Comparison of ENCODE assay signal across 12 mouse cellular contexts in the genomic region with DNA sequence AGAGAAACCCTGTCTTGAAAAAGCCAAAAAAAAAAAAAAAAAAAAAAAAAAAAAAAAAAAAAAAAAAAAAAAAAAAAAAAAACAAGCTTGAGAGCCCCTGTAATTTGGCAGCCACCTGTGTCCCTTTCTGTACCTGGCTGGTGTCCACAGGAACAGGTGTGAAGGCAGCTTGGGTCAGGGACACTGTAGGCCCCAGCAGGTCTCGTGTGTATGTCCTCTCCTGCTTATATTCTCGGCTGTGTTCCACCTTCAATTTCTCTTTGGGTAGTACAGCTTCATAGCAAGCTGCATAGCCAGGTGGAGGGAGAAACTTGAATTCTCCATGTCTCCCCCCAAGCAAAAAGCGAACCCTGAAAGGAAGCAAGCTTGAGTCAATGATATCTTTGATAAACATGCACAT.
DNase-seq lines count a peak whose midpoint lies in the region.
"Had no signal": no experiment of that assay in that cellular context is flagged by ENCODE, and none has a peak within 500 bp of the region (broad histone marks: within the 10 kb centered on the region; RNA-seq: fewer than 3 reads in every experiment).

No protein-coding gene starts in this region.

- DNase-seq in left cerebral cortex, postnatal 4 days: peak; percentile 13
- no peak for DNase-seq in left cerebral cortex, adult 11 months (ENCODE audit: low spot score)
- DNase-seq in cerebellum, adult 18-20 months: peak; percentile 86 to 89
- peak; percentile 93 for DNase-seq in cerebellum, adult 9-11 months
- peak; percentile 82 to 85 for DNase-seq in cerebellum, postnatal 36 days
- no peak for DNase-seq in lung, adult 18-20 months
- no peak for DNase-seq in spleen, postnatal 10 days (ENCODE audit: low spot score in 2 of 2)
- no peak for DNase-seq in adrenal gland, postnatal 10 days
- DNase-seq: adrenal gland, postnatal 14 days; gastrocnemius, adult 2 months; gastrocnemius, postnatal 25 days; kidney, adult 2 months had no signal

- intact Hi-C loops in left cerebral cortex, postnatal 4 days (cut with DNase I): no loop called here

Comparison
In these comparisons a context has a peak if more than half of its experiments do, and no peak if none do; other contexts are left out.
1. DNase-seq: peak in left cerebral cortex, postnatal 4 days (single experiment), cerebellum, adult 18-20 months (2 of 2), cerebellum, adult 9-11 months (single experiment) and cerebellum, postnatal 36 days (2 of 2); none in left cerebral cortex, adult 11 months (single experiment), lung, adult 18-20 months (0 of 2), spleen, postnatal 10 days (0 of 2) and adrenal gland, postnatal 10 days (single experiment).